Mouse (Mus musculus) heart, embryonic 14.5 days (tissue): ENCODE measurements around the gene Ralgps1. TPM values are rescaled to one million over a fixed set of nuclear protein-coding genes. Genes with fewer than 3 reads are reported as not detected.

Experiments
- ATAC-seq: fragments of 200-750 bp; cut with Nextera tagmentation; 2 replicates; pipeline ENCODE4 v1.8.0; 2017; ENCODE audit warnings: low read depth, moderate TSS enrichment; ENCODE audit not compliant: insufficient number of reproducible peaks, insufficient read depth, low FRiP score
- H3K27ac ChIP-seq, 2 experiments: fragments of 200-500 bp in 1 of 2; fragments of 300-500 bp in 1 of 2; sonication (generic) in 1 of 2; replicated peaks in 1 of 2; 2 replicates each; pipeline ENCODE4 v1.5.1; 2012 to 2014; ENCODE audit warnings: low read depth in 2 of 2, low read length in 2 of 2, control low read depth in 1 of 2, mild to moderate bottlenecking in 1 of 2, mixed read lengths in 1 of 2; ENCODE audit not compliant: control insufficient read depth in 1 of 2, insufficient read depth in 1 of 2
- H3K27me3 ChIP-seq: fragments of 300-500 bp; sonication (generic); 2 replicates; pipeline ENCODE4 v1.6.1; 2014; ENCODE audit warnings: mild to moderate bottlenecking, low read length, control low read depth; ENCODE audit not compliant: control insufficient read depth, insufficient read depth
- H3K36me3 ChIP-seq: fragments of 300-500 bp; sonication (generic); 2 replicates; pipeline ENCODE4 v1.6.1; 2014; ENCODE audit warnings: mild to moderate bottlenecking, control low read depth, low read length, mixed read lengths; ENCODE audit not compliant: control insufficient read depth, insufficient read depth
- H3K4me1 ChIP-seq, 2 experiments: fragments of 200-500 bp in 1 of 2; fragments of 300-500 bp in 1 of 2; sonication (generic) in 1 of 2; 2 replicates each; pipeline ENCODE4 v1.6.1; 2012 to 2014; ENCODE audit warnings: low read length in 2 of 2, control low read depth in 1 of 2, mixed read lengths in 1 of 2; ENCODE audit not compliant: control insufficient read depth in 2 of 2, insufficient read depth in 2 of 2
- H3K4me2 ChIP-seq: fragments of 300-500 bp; sonication (generic); 2 replicates; pipeline ENCODE4 v1.6.1; 2014; ENCODE audit warnings: mild to moderate bottlenecking, low read length
- H3K4me3 ChIP-seq, 2 experiments: fragments of 200-500 bp in 1 of 2; fragments of 300-500 bp in 1 of 2; sonication (generic) in 1 of 2; 2 replicates each; pipeline ENCODE4 v1.5.1; 2012 to 2014; ENCODE audit warnings: low read length in 2 of 2, mild to moderate bottlenecking in 2 of 2, control low read depth in 1 of 2, low read depth in 1 of 2, moderate library complexity in 1 of 2; ENCODE audit not compliant: control insufficient read depth in 1 of 2, insufficient read depth in 1 of 2
- H3K9ac ChIP-seq: fragments of 300-500 bp; sonication (generic); 2 replicates; pipeline ENCODE4 v1.6.1; 2014; ENCODE audit warnings: mild to moderate bottlenecking, low read length
- H3K9me3 ChIP-seq: fragments of 300-500 bp; sonication (generic); 2 replicates; pipeline ENCODE4 v1.6.1; 2016; ENCODE audit warnings: low read length, control low read depth; ENCODE audit not compliant: control insufficient read depth
- WGBS: fragments of 180-500 bp; shearing (Covaris S2); extraction: QIAGEN DNeasy Blood & Tissue Kit; methylation state at CpG from one replicate; pipeline ENCODE4 v1.1.7; 2014; 5-methylcytosine and 5-hydroxymethylcytosine counted together
- polyA plus RNA-seq: library from polyadenylated mRNA; unstranded; fragments of >200 nt; fragmentation: Nextera tagmentation; extraction: Ambion mirVana; gene quantifications from 2 replicates; pipeline ENCODE4 v1.2.1, GENCODE M21; 2014

Ralgps1 gene
- polyA plus RNA-seq, 1 experiment from 2014 or later = 6.7 TPM

DNA sequence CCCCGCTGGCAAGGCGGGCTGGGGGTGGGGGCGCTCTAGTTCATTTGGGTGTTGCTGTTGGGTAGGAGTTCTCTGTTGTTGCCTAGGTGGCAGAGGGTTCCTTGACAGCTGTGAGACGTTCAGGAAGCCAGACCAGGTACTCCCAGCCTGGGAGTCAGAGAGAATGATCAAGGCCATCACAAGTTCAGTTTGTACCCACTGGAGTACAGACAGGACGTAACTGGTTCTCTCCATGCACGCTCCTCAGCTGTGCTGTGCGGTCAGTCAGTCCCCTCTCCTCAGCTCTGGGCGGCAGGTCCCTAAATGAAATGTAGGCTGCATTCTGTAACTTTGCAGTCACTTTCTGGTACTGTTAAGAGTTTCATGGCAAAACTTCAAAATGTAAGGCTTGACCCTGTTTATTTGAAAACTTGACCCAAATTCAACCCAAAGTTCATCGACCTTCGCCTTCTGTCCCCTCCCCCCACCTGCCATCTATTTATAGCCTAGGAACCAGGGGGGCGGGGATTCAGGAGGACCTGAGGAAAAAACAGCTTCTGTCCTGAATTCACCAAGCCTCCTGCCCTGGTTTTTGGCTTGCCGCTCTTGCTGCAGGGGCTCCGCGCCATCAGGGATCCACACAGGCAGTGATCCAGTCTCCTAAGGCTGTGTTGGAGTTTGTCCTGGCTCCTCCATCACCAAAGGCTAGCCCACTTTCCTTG lies 170.8 kb downstream of the Ralgps1 start:
- Histone ChIP-seq H3K4me1 (peaks cover 63 to 64% of the 10 kb centered on the region in 2 experiments), H3K4me3 (no peak overlapping the region), H3K27me3 (no peaks in the 10 kb centered on the region), H3K9me3 (no peaks in the 10 kb centered on the region), H3K4me2 (peak overlapping the region; percentile 43), H3K36me3 (no peaks in the 10 kb centered on the region), H3K27ac (peak overlapping the region in 1 of 2 experiments; percentile 28; a peak in 2 of 4 replicates), H3K9ac (peak overlapping the region; percentile 10; the same call in 1 of the 2 replicates)
- ATAC-seq = no peak
- 43% methylated on average over 14 of the region's 14 CpGs for WGBS

- Histone ChIP-seq H3K4me1 (peaks cover 40 to 51% of the 10 kb centered on the region in 2 experiments), H3K27me3 (no peaks in the 10 kb centered on the region), H3K4me3 (no peak overlapping the region), H3K9ac (no peak overlapping the region), H3K27ac (no peak overlapping the region), H3K36me3 (no peaks in the 10 kb centered on the region), H3K9me3 (no peaks in the 10 kb centered on the region), H3K4me2 (no peak overlapping the region)
- 79% methylated on average over 3 of the region's 3 CpGs for WGBS
- no peak for ATAC-seq
Observed at GRCm38 (mm10) chr2:33189976-33190375, 181.3 kb downstream of the Ralgps1 start.

DNA sequence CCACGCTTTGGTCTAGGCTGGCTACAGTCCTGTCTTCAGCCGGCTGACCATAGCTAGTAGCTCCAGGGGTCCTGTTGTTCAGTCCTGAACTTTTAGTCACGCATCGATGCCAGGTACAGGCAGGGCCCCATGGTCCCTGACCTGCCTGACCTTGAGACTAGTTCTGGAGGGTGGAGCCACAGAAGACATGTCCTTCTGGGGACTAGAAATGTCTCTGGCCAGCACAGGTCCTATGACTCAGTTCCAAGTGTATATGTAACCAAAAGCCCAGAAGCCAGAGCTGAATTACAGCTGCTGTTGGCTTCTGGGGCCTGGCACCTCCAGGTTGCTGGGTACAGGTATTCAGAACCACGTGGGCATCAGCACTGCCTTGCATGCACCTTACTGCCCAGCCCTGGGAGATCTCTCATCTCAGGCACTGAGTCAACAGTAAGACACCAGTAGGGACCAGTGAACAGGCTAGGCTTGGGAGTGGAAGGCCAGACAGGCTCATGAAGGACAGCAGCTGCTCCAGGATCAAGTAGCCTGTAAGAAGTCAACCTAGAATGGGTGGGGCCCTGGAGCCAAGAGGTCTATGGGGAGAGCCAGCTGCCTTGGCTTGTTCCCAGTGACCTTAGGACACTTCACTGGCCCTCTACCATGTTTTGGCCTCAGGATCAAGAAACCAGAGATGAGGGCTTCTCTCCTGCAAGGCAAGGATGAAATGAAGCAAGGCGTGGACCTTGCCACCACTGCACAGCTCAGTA lies 182.2 kb downstream of the Ralgps1 start:
- no peak for ATAC-seq

GRCm38 (mm10) chr2:33187874-33188273 lies 183.4 kb downstream of the Ralgps1 start:
- H3K4me2 ChIP-seq = no peak overlapping the region
- peaks cover 43 to 52% of the 10 kb centered on the region in 2 experiments for H3K4me1 ChIP-seq
- no peaks in the 10 kb centered on the region for H3K9me3 ChIP-seq
- WGBS = 40% methylated on average over 2 of the region's 2 CpGs
- peak overlapping the region; percentile 76 to 84 for H3K27ac ChIP-seq
- H3K27me3 ChIP-seq = no peaks in the 10 kb centered on the region
- no peaks in the 10 kb centered on the region for H3K36me3 ChIP-seq
- H3K9ac ChIP-seq = no peak overlapping the region
- ATAC-seq = no peak
- H3K4me3 ChIP-seq = no peak overlapping the region

More for the DNA sequence above, 182.2 kb downstream of the Ralgps1 start:
- 81% methylated on average over 6 of the region's 6 CpGs for WGBS
- Histone ChIP-seq H3K36me3 (no peaks in the 10 kb centered on the region), H3K4me2 (no peak overlapping the region), H3K9ac (no peak overlapping the region), H3K27me3 (no peaks in the 10 kb centered on the region), H3K4me1 (peaks cover 43 to 52% of the 10 kb centered on the region in 2 experiments), H3K27ac (peak overlapping the region; percentile 76 to 84; a peak in 2 of 4 replicates), H3K9me3 (no peaks in the 10 kb centered on the region), H3K4me3 (no peak overlapping the region)

DNA sequence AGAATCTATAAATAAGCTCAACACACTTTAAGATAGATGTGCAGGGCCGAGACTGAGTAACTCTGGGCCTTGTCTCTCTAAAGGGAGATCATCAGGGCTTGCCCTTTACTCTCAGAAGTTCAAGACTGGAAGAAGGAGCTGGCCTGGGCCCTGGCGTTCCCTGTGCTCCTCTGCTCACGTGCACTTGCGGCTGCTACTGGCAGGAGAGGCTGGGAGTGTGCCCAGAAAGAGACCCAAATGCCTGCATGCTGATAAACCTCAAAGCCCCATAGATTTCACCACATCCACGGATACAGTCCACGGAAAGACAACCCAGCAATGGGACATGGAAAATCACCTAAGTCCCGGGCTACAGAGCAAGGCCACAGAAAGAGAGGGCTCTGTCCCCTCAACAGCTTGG lies 184.8 kb downstream of the Ralgps1 start:
- Histone ChIP-seq H3K27me3 (no peaks in the 10 kb centered on the region), H3K4me3 (no peak overlapping the region), H3K36me3 (no peaks in the 10 kb centered on the region), H3K9me3 (no peaks in the 10 kb centered on the region), H3K27ac (peak overlapping the region; percentile 66 to 85), H3K4me2 (no peak overlapping the region), H3K9ac (peak overlapping the region; percentile 45; the same call in 1 of the 2 replicates), H3K4me1 (peaks cover 43 to 52% of the 10 kb centered on the region in 2 experiments)
- 20% methylated on average over 7 of the region's 7 CpGs for WGBS
- no peak for ATAC-seq

DNA sequence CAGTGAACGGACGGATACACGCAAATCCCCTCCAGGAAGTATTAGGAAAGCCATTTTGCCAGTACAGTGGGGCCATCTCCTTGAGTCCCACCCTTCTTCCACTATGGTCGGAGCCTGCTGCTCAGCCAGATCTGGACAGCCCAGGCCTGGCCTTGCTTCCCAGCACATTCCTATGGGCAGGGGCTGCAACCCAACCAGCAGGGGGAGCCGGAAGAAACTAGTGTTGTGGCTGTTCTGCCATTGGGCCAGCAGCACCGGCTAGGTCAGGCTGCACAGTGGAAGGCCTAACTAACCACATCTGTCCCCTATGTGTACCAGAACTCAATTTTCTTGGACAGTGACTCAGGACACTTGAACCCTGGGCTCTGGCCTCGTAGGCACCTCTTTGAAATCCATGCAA lies 186.0 kb downstream of the Ralgps1 start:
- 74% methylated on average over 7 of the region's 7 CpGs for WGBS
- H3K36me3 ChIP-seq = no peaks in the 10 kb centered on the region
- no peak overlapping the region for H3K9ac ChIP-seq
- H3K27me3 ChIP-seq = no peaks in the 10 kb centered on the region
- peak overlapping the region; percentile 58 to 85 for H3K27ac ChIP-seq
- H3K4me3 ChIP-seq = no peak overlapping the region
- peaks cover 43 to 52% of the 10 kb centered on the region in 2 experiments for H3K4me1 ChIP-seq
- no peak overlapping the region for H3K4me2 ChIP-seq
- no peak for ATAC-seq
- H3K9me3 ChIP-seq = no peaks in the 10 kb centered on the region

- Histone ChIP-seq H3K4me2 (no peak overlapping the region), H3K4me3 (no peak overlapping the region), H3K9ac (no peak overlapping the region), H3K9me3 (no peaks in the 10 kb centered on the region), H3K36me3 (no peaks in the 10 kb centered on the region), H3K4me1 (peaks cover 44 to 51% of the 10 kb centered on the region in 2 experiments), H3K27ac (peak overlapping the region; percentile 49 to 85), H3K27me3 (no peaks in the 10 kb centered on the region)
- WGBS = 64% methylated on average over 10 of the region's 10 CpGs
- ATAC-seq = no peak
Observed at GRCm38 (mm10) chr2:33184641-33185040, 186.6 kb downstream of the Ralgps1 start.
